Mouse (Mus musculus) adrenal gland, postnatal 0 days (tissue): ENCODE results near the gene Sept5. TPM values are rescaled to one million over a fixed set of nuclear protein-coding genes. Genes with fewer than 3 reads are reported as not detected.

Experiments used
- polyA plus RNA-seq: library from polyadenylated mRNA; unstranded; fragments of >200 nt; fragmentation: Nextera tagmentation; extraction: Ambion mirVana; gene quantifications from 2 replicates; pipeline ENCODE4 v1.2.1, GENCODE M21; 2015

Gene Sept5
- polyA plus RNA-seq: 15.3 and 32.9 TPM in 2 replicates

DNA sequence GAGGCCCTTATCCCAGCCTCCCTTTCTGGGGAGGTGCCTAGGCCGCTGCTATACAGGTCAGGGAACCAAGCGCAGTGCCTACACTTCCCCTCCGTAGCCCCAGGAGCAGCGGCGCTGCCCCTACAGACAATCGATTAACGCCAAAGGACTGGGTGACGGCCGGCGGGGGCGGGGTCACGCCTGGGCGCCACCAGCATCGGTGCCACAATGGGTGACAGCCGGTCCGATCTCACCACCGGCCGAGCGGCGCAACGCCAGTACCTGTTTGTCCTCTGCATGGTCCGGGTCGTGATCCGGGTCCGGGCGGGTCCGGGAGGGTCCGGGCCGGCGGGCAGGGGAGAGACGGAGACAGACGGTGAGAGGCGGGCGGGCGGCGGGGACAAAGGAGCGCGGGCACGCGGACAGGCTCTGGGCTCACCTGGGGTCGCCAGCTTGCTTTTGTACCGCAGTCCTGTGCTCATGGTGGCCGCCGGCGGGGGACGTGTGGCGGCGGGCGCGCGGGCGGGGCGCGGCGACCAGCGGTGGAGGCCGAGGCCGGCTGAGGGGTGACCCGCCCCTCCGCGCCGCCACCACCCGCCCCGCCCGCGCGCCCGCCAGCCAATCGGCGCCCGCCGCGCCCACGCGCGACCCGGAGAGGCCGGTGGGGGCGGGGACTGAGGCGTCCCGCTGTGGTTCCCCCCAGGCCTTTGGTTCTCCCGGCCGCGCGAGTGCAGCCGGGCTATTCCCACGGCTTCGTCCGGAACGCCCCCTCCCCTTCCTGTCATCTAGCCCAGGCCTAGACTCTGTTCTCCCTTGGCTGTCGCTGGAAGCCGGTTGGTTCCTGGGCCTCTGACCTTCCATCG lies at the start of gene Sept5:
Sept5 (minus strand) TSS at position 565 of the 842 bp plus-strand sequence.

GRCm38 (mm10) chr16:18626376-18626878 lies 3.3 kb downstream of the Sept5 start, which contains the start of gene Gm49601:
Gene Gm49601 (minus strand): TSS chr16:18626427.

DNA sequence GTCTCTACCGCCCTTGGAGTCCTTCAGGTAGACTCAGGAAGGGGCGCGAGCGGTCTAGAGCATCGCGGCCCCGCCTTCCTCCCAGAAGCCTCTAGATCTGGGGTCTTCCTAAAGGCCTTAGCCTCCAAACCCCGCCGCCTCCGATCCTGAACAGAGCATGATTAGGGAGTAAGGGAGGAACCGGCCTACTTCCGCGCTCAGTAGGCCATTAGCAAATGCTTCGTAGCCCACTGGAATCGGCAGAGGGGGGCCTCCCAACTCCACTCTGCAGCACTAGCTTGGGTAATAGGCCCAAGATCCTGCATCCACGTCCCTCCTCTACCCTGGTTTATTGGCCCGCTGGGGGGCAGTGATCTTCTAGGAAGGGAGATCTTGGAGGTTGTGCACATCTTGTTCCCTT lies 7.7 kb downstream of the Sept5 start, which contains the start of gene Gp1bb:
Gp1bb (minus strand) TSS at position 385 of the 400 bp plus-strand sequence.

DNA sequence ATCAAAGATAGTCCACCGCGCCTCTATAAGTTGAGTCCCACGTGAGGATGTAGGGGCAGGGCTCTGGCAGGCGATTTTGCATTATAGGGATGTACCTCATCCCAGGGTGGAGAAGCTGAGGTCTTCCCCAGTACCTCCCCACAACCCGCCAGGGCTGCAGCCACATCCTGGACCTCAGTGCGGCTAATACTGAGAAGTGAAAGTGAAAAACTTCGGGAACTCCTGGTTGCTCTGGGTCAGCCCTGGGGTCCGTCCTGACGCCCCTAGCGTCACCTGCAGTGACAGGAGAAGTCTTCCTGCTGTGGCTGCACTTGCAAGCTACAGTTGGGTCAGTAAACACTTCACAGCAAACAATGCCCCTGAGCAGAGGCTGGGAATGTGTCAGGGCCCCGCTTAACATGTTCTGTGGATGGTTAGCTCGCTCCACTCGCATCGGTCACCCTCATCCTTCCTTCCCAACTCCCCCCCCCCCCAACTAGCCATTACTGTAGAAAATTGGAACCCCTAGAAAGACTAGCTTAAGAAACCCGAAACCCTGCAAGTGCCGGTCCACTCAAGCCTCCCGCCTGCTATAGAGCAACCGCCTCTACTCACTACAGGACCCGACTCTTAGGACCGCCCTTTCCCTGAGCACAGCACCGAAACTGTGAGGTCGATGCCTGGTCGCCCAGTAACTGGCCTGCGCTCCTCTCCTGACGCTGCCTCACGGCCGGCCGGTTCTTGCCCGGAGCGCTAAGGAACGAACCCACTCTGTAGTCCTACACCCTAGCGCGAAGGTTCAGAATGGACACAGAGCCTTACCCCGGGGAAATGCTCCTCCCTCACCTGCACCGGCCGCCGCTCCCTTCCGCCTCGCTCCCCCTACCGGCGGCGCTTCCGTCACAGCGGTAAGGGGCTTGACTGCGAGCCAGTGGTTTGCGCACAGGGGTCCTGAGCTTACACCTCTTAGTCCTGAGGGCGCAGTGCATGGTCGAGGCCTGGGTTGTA lies 39.7 kb downstream of the Sept5 start, which contains the start of gene Tbx1:
Tbx1 (minus strand) TSS at position 868 of the 987 bp plus-strand sequence.

Other genes with a start within 250 kb of the Sept5 start
- gene Txnrd2, start 203.6 kb downstream of the Sept5 start, polyA plus RNA-seq: 37.9 and 76.8 TPM in 2 replicates
- 116 and 160 TPM in 2 replicates for gene Comt, start 203.1 kb downstream of the Sept5 start, polyA plus RNA-seq
- gene Gnb1l, start 131.2 kb downstream of the Sept5 start, polyA plus RNA-seq: 8.8 and 11.4 TPM in 2 replicates
- gene Rtl10, start 131.1 kb downstream of the Sept5 start, polyA plus RNA-seq: 0.47 and 0.90 TPM in 2 replicates
- gene Tbx1, start 39.3 kb downstream of the Sept5 start, polyA plus RNA-seq: 0.11 TPM in 1 of 2 replicates, not detected in the other
- 2.4 and 5.6 TPM in 2 replicates for gene Gp1bb, start 7.6 kb downstream of the Sept5 start, polyA plus RNA-seq
- 1.7 and 2.3 TPM in 2 replicates for gene Gm49601, start 3.5 kb downstream of the Sept5 start, polyA plus RNA-seq
- gene Cldn5, start 146.9 kb upstream of the Sept5 start, polyA plus RNA-seq: 33.1 and 57.5 TPM in 2 replicates
- gene Ufd1, start 181.8 kb upstream of the Sept5 start, polyA plus RNA-seq: 82.4 and 111 TPM in 2 replicates
- gene Cdc45, start 182.0 kb upstream of the Sept5 start, polyA plus RNA-seq: 10.7 and 17.4 TPM in 2 replicates
- 32.3 and 35.4 TPM in 2 replicates for gene 2510002D24Rik, start 206.6 kb upstream of the Sept5 start, polyA plus RNA-seq
- not detected in 2 replicates for gene Gm28539, start 206.6 kb upstream of the Sept5 start, polyA plus RNA-seq
- gene Mrpl40, start 246.9 kb upstream of the Sept5 start, polyA plus RNA-seq: 95.5 and 104 TPM in 2 replicates
- gene Hira, start 247.1 kb upstream of the Sept5 start, polyA plus RNA-seq: 4.4 and 6.9 TPM in 2 replicates